Mouse (Mus musculus): ENCODE measurements around the gene Preb.

GRCm38 (mm10) chr5:30994910-30995635 lies 34.9 kb upstream of the Preb start:
- TF ChIP-seq CTCF (IDR thresholded peaks at IDR 0.05; ENCODE audit: control insufficient read depth, insufficient read depth, low read length), result no peak
- TF ChIP-seq POLR2A (IDR thresholded peaks at IDR 0.05; ENCODE audit: borderline replicate concordance, control insufficient read depth, low read depth, low read length), result no peak
